Mouse (Mus musculus) midbrain, postnatal 0 days (tissue): ENCODE measurements around the gene Jmjd8. TPM values are rescaled to one million over a fixed set of nuclear protein-coding genes. Genes with fewer than 3 reads are reported as not detected.
A peak's percentile ranks its signal among the peaks of the same experiment; 100 is the strongest.

Experiments used
- ATAC-seq: fragments of 200-750 bp; cut with Nextera tagmentation; 2 replicates; pipeline ENCODE4 v1.8.0; 2017; ENCODE audit warnings: moderate number of reproducible peaks, mild to moderate bottlenecking, moderate TSS enrichment, moderate library complexity; ENCODE audit not compliant: low FRiP score
- DNase-seq: peaks from one replicate; pipeline ENCODE4 v3.0.0-alpha.2; 2015; ENCODE audit warnings: low spot score
- H3K27ac ChIP-seq: fragments of 300-500 bp; sonication (generic); 2 replicates; pipeline ENCODE4 v1.5.1; 2014; ENCODE audit warnings: low read depth, mild to moderate bottlenecking, low read length, mixed read lengths
- H3K27me3 ChIP-seq: fragments of 300-500 bp; sonication (generic); 2 replicates; pipeline ENCODE4 v1.6.1; 2014; ENCODE audit warnings: low read length, control low read depth, mixed read lengths; ENCODE audit not compliant: insufficient read depth
- H3K36me3 ChIP-seq: fragments of 300-500 bp; sonication (generic); 2 replicates; pipeline ENCODE4 v1.6.1; 2014; ENCODE audit warnings: low read length, control low read depth, mixed read lengths; ENCODE audit not compliant: insufficient read depth
- H3K4me1 ChIP-seq: fragments of 300-500 bp; sonication (generic); 2 replicates; pipeline ENCODE4 v1.6.1; 2014; ENCODE audit warnings: mild to moderate bottlenecking, control low read depth, antibody characterized with exemption, low read length, mixed read lengths; ENCODE audit not compliant: insufficient read depth
- H3K4me2 ChIP-seq: fragments of 300-500 bp; sonication (generic); 2 replicates; pipeline ENCODE4 v1.6.1; 2014; ENCODE audit warnings: low read depth, mild to moderate bottlenecking, low read length, mixed read lengths; ENCODE audit not compliant: poor library complexity, severe bottlenecking
- H3K4me3 ChIP-seq: fragments of 300-500 bp; sonication (generic); 2 replicates; pipeline ENCODE4 v1.5.1; 2014; ENCODE audit warnings: low read depth, mild to moderate bottlenecking, low read length, moderate library complexity
- H3K9ac ChIP-seq: fragments of 300-500 bp; sonication (generic); replicated peaks from 2 replicates; pipeline ENCODE4 v1.6.1; 2014; ENCODE audit warnings: mild to moderate bottlenecking, low read length, moderate library complexity, mixed read lengths; ENCODE audit not compliant: poor library complexity, severe bottlenecking
- H3K9me3 ChIP-seq: fragments of 300-500 bp; sonication (generic); 2 replicates; pipeline ENCODE4 v1.6.1; 2016; ENCODE audit warnings: low read length, control low read depth
- CTCF ChIP-seq: IDR thresholded peaks from 2 replicates; pipeline ENCODE4 v1.5.1; 2016; ENCODE audit warnings: antibody characterized with exemption, mild to moderate bottlenecking
- WGBS: fragments of 180-500 bp; shearing (Covaris S2); extraction: QIAGEN DNeasy Blood & Tissue Kit; methylation state at CpG from one replicate; pipeline ENCODE4 v1.1.7; 2014; 5-methylcytosine and 5-hydroxymethylcytosine counted together
- polyA plus RNA-seq: library from polyadenylated mRNA; unstranded; fragments of >200 nt; fragmentation: Nextera tagmentation; extraction: Ambion mirVana; gene quantifications from 2 replicates; pipeline ENCODE4 v1.2.1, GENCODE M21; 2015
- total RNA-seq: library from RNA; depleted of rRNA; stranded (reverse); fragments of >200 nt; gene quantifications from 2 replicates; pipeline ENCODE4 v1.2.3, GENCODE M21; 2014

The Jmjd8 gene
- total and polyA plus RNA-seq, 2 experiments from 2014 or later = 39.1 to 45.9 TPM

DNA sequence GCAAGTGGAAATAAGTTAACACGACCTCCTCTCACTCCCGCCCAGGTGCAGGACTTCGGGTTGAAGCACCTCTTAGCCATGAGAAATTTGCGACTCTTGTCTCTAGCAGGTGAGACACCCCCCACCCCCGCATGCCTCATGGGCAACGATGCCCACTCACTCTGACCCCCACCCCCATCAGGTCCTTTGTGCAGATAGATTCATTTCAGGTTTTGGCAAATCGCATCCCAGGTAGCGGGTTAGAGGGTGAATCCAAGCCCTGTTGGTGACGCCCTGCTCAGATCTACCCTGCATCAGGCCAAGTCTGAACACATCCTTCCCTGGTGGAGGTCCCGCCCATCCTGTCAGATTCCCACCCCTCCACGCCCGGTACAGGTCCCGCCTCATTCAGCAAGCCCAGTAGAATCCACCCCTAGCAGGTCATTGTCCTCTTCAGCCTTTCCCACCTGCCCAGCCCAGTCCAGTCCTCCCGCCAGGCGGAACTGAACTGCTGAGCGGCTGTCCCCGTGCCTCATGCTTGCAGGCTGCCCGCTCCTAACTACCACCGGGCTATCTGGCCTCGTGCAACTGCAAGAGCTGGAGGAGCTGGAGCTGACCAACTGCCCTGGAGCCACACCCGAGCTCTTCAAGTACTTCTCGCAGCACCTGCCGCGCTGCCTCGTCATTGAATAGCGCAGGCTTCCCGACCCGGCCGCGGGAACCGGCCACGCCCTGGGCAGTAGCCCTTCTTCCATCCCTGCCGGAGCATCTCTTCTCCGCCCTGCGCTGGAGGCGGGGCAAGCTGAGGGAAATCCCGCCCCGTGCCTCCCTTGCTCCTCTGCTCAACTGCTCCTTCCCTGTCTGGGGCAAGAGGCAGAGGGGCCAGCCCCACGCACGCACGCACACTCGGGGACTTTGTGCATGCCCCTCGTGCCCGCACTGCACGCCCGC lies 9.6 kb upstream of the Jmjd8 start:
- ATAC-seq (no peak), DNase-seq (no peak)
- no peak for TF ChIP-seq CTCF
- no peaks in the 10 kb centered on the region for H3K27me3 ChIP-seq
- WGBS = 12% methylated on average over 46 of the region's 46 CpGs
- H3K4me3 ChIP-seq = no peak overlapping the region
- H3K4me1 ChIP-seq = peaks cover 2% of the 10 kb centered on the region
- H3K9ac ChIP-seq = no peak overlapping the region
- no peak overlapping the region for H3K4me2 ChIP-seq
- H3K9me3 ChIP-seq = no peaks in the 10 kb centered on the region
- no peak overlapping the region for H3K27ac ChIP-seq
- peaks cover 37% of the 10 kb centered on the region for H3K36me3 ChIP-seq

DNA sequence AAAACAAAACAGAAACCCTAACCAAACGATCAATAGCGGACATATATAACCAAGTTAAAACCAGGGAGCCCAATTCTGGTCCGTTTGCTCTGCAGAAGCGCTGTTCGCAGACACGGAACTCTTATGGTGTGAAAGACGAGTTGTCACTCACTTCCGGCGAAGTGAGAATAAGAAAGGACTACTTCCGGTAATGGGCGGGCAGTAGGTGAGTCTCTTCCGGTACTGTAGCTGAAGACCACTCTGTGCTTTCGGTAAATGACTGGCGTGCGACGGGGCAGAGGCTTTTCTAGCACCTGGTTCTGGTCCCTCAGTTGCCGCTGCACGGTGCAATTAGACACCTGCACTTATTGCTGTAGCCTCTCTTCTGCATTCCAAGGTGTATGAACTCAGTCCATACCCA lies 5.2 kb upstream of the Jmjd8 start, which contains the start of gene Wdr24:
Gene Wdr24, plus strand, starts transcription at position 176 of the 400 bp plus-strand sequence.
- WGBS = under 1% methylated on average over 18 of the region's 18 CpGs

GRCm38 (mm10) chr17:25824362-25825142 lies 4.1 kb upstream of the Jmjd8 start:
- DNase-seq (no peak), ATAC-seq (no peak)
- peaks cover 14% of the 10 kb centered on the region for H3K4me1 ChIP-seq
- 0 out of 2 replicates have a peak overlapping the region, but pooled peaks have one; percentile 77 for H3K27ac ChIP-seq
- peak overlapping the region; percentile 57 for H3K4me3 ChIP-seq
- peak overlapping the region; percentile 78 for H3K9ac ChIP-seq
- 78% methylated on average over 16 of the region's 17 CpGs for WGBS
- H3K4me2 ChIP-seq = peak overlapping the region; percentile 97
- H3K9me3 ChIP-seq = no peaks in the 10 kb centered on the region
- no peak for TF ChIP-seq CTCF
- no peaks in the 10 kb centered on the region for H3K27me3 ChIP-seq
- peaks cover 24% of the 10 kb centered on the region for H3K36me3 ChIP-seq

More for the DNA sequence above, 5.2 kb upstream of the Jmjd8 start, which contains the start of gene Wdr24:
- H3K4me3 ChIP-seq = peak within 1 kb of the TSS; percentile 57
- TF ChIP-seq CTCF = no peak
- H3K4me2 ChIP-seq = peak within 1 kb of the TSS; percentile 97
- H3K9ac ChIP-seq = peak within 1 kb of the TSS; percentile 78
- peak within 1 kb of the TSS; percentile 77 for H3K27ac ChIP-seq
- H3K9me3 ChIP-seq = no peaks in the 10 kb centered on the region
- no peaks in the 10 kb centered on the region for H3K27me3 ChIP-seq
- ATAC-seq (peak; percentile 67), DNase-seq (peak; percentile 95)
- H3K4me1 ChIP-seq = peaks cover 13% of the 10 kb centered on the region
- H3K36me3 ChIP-seq = peaks cover 29% of the 10 kb centered on the region

DNA sequence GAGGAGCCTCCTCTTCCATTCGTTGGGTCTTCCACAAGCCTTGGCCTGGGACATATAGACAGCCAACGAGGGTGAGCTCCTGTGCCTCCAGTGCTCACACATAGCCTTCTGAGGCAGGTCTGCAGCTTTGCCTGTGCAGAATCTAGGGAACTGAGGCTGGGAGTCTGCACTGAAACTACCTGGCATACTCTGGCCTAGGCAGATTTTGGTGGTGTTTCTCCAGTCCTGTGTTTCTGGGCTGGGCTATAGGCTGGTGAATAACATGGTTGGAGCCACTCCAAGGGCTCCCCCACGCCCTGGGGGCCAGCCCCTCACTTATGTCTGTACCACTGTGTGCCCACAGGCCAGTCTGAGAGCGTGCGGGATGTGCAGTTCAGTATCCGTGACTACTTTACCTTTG lies 3.4 kb upstream of the Jmjd8 start:
- 91% methylated on average over 6 of the region's 6 CpGs for WGBS
- no peak for ATAC-seq
- DNase-seq = no peak
- H3K9ac ChIP-seq = no peak overlapping the region
- H3K4me2 ChIP-seq = no peak overlapping the region
- no peaks in the 10 kb centered on the region for H3K9me3 ChIP-seq
- no peak overlapping the region for H3K27ac ChIP-seq
- H3K36me3 ChIP-seq = peaks cover 24% of the 10 kb centered on the region
- TF ChIP-seq CTCF = no peak
- H3K4me1 ChIP-seq = peaks cover 21% of the 10 kb centered on the region
- H3K4me3 ChIP-seq = no peak overlapping the region
- no peaks in the 10 kb centered on the region for H3K27me3 ChIP-seq

GRCm38 (mm10) chr17:25825984-25826570 lies 2.6 kb upstream of the Jmjd8 start:
- H3K4me1 ChIP-seq = peaks cover 21% of the 10 kb centered on the region
- no peak for TF ChIP-seq CTCF
- no peak overlapping the region for H3K4me3 ChIP-seq
- no peak for ATAC-seq
- no peak overlapping the region for H3K9ac ChIP-seq
- no peaks in the 10 kb centered on the region for H3K27me3 ChIP-seq
- H3K36me3 ChIP-seq = peaks cover 31% of the 10 kb centered on the region
- no peak overlapping the region for H3K4me2 ChIP-seq
- H3K9me3 ChIP-seq = no peaks in the 10 kb centered on the region
- WGBS = 96% methylated on average over 27 of the region's 27 CpGs
- H3K27ac ChIP-seq = no peak overlapping the region
- DNase-seq = no peak
